Mouse (Mus musculus) natural killer cell, adult 2 months (primary cell): ENCODE measurements around the gene Crtac1.

Source experiments
- DNase-seq, 2 experiments: peaks; one replicate each; pipeline ENCODE4 v3.0.0; 2022; ENCODE audit warnings: low spot score in 2 of 2

Gene Crtac1

GRCm38 (mm10) chr19:42425208-42425607 lies 6.4 kb downstream of the Crtac1 start:
- DNase-seq, result no peak

GRCm38 (mm10) chr19:42415042-42415441 lies 16.5 kb downstream of the Crtac1 start:
- DNase-seq, result no peak

- DNase-seq, result no peak
Measured at GRCm38 (mm10) chr19:42409856-42410255, 21.7 kb downstream of the Crtac1 start.

- DNase-seq, result no peak
Measured at GRCm38 (mm10) chr19:42409226-42409625, 22.4 kb downstream of the Crtac1 start.

- DNase-seq, result no peak
Measured at GRCm38 (mm10) chr19:42404364-42404763, 27.2 kb downstream of the Crtac1 start.

- DNase-seq, result no peak
Measured at GRCm38 (mm10) chr19:42399974-42400373, 31.6 kb downstream of the Crtac1 start.

- no peak for DNase-seq
Measured at GRCm38 (mm10) chr19:42397281-42397680, 34.3 kb downstream of the Crtac1 start.

GRCm38 (mm10) chr19:42394848-42395534 lies 36.6 kb downstream of the Crtac1 start:
- DNase-seq, result no peak

- DNase-seq, result no peak
Measured at GRCm38 (mm10) chr19:42393920-42394319, 37.7 kb downstream of the Crtac1 start.

GRCm38 (mm10) chr19:42392094-42392493 lies 39.5 kb downstream of the Crtac1 start:
- DNase-seq, result no peak

GRCm38 (mm10) chr19:42389574-42389973 lies 42.0 kb downstream of the Crtac1 start:
- DNase-seq, result no peak

GRCm38 (mm10) chr19:42384981-42385598 lies 46.5 kb downstream of the Crtac1 start:
- no peak for DNase-seq

- no peak for DNase-seq
Measured at GRCm38 (mm10) chr19:42380981-42381373, 50.6 kb downstream of the Crtac1 start.

GRCm38 (mm10) chr19:42380321-42380980 lies 51.1 kb downstream of the Crtac1 start:
- DNase-seq, result no peak

GRCm38 (mm10) chr19:42379798-42380197 lies 51.8 kb downstream of the Crtac1 start:
- DNase-seq, result no peak

GRCm38 (mm10) chr19:42377206-42377605 lies 54.4 kb downstream of the Crtac1 start:
- no peak for DNase-seq

GRCm38 (mm10) chr19:42363551-42363950 lies 68.0 kb downstream of the Crtac1 start:
- no peak for DNase-seq

- DNase-seq, result no peak
Measured at GRCm38 (mm10) chr19:42358406-42358805, 73.2 kb downstream of the Crtac1 start.

GRCm38 (mm10) chr19:42356854-42357253 lies 74.7 kb downstream of the Crtac1 start:
- DNase-seq, result no peak

GRCm38 (mm10) chr19:42355476-42355875 lies 76.1 kb downstream of the Crtac1 start:
- DNase-seq, result no peak

GRCm38 (mm10) chr19:42341183-42341582 lies 90.4 kb downstream of the Crtac1 start:
- DNase-seq, result no peak

GRCm38 (mm10) chr19:42332081-42332736 lies 99.4 kb downstream of the Crtac1 start:
- DNase-seq, result no peak
